Mouse (Mus musculus) G1E (cell line): ENCODE data around the gene D8Ertd738e. TPM values are rescaled to one million over a fixed set of nuclear protein-coding genes. Genes with fewer than 3 reads are reported as not detected.

Experiments
- ATAC-seq: 2 replicates; pipeline ENCODE4 v1.8.0; 2016; ENCODE audit warnings: mild to moderate bottlenecking; ENCODE audit not compliant: insufficient number of reproducible peaks, poor library complexity, low FRiP score, severe bottlenecking; ENCODE audit errors: extremely low read depth
- DNase-seq: peaks from one replicate; pipeline ENCODE4 v3.0.0; 2012; ENCODE audit warnings: low spot score
- H3K27me3 ChIP-seq: 2 replicates; pipeline ENCODE4 v1.6.1; 2012; ENCODE audit warnings: mild to moderate bottlenecking, low read length, inconsistent platforms; ENCODE audit not compliant: insufficient read depth
- H3K36me3 ChIP-seq: replicated peaks from 2 replicates; pipeline ENCODE3; 2012; ENCODE audit warnings: mild to moderate bottlenecking, inconsistent platforms
- H3K4me1 ChIP-seq: 2 replicates; pipeline ENCODE4 v1.6.1; 2012; ENCODE audit warnings: low read depth, low read length, inconsistent platforms, mixed read lengths; ENCODE audit not compliant: insufficient read depth
- H3K4me3 ChIP-seq: 2 replicates; pipeline ENCODE4 v1.5.1; 2012; ENCODE audit warnings: low read depth, mild to moderate bottlenecking, inconsistent platforms, low read length, moderate library complexity, mixed read lengths
- H3K9me3 ChIP-seq: replicated peaks from 2 replicates; pipeline ENCODE4 v1.6.1; 2012; ENCODE audit warnings: inconsistent platforms
- CTCF ChIP-seq: IDR thresholded peaks from 2 replicates; pipeline ENCODE4 v1.5.1; 2012; ENCODE audit warnings: low read depth, low read length, inconsistent platforms, mixed read lengths
- GATA1 ChIP-seq: IDR thresholded peaks from 2 replicates; pipeline ENCODE4 v1.6.1; 2012; ENCODE audit warnings: borderline replicate concordance, low read length, inconsistent platforms, mixed read lengths
- GATA2 ChIP-seq: IDR thresholded peaks from 2 replicates; pipeline ENCODE4 v1.6.1; 2012; ENCODE audit warnings: low read depth, low read length, inconsistent platforms, borderline replicate concordance
- POLR2AphosphoS5 ChIP-seq: IDR thresholded peaks from 2 replicates; pipeline ENCODE4 v1.6.1; 2012; ENCODE audit warnings: low read depth, low read length, inconsistent platforms; ENCODE audit not compliant: insufficient replicate concordance
- TAL1 ChIP-seq: conservative IDR thresholded peaks from 2 replicates; pipeline ENCODE4 v1.6.1; 2012; ENCODE audit warnings: low read depth, low read length, inconsistent platforms, mixed read lengths
- polyA plus RNA-seq: library from polyadenylated mRNA; stranded (reverse); fragments of >175 nt; gene quantifications from 2 replicates; pipeline ENCODE4 v1.2.3, GENCODE M21; 2012
- total RNA-seq, 2 experiments: library from RNA; stranded (forward) in 1 of 2; stranded (reverse) in 1 of 2; fragments of 200-1000 nt in 1 of 2; fragments of >200 nt in 1 of 2; fragmentation: Nextera tagmentation in 1 of 2; gene quantifications; 2 replicates each; pipeline ENCODE4 v1.2.3; 2014 to 2017

The D8Ertd738e gene
- total and polyA plus RNA-seq, 3 experiments = 132 to 291 (median 197) TPM

- TF ChIP-seq GATA1 (no peak), TAL1 (no peak), POLR2AphosphoS5 (0 out of 2 replicates have a peak, but pooled peaks have one; percentile 25)
- Histone ChIP-seq H3K36me3 (peaks cover 95% of the 10 kb centered on the region), H3K4me1 (peaks cover 47% of the 10 kb centered on the region), H3K9me3 (no peaks in the 10 kb centered on the region), H3K4me3 (no peak overlapping the region), H3K27me3 (no peaks in the 10 kb centered on the region)
- ATAC-seq (no peak), DNase-seq (no peak)
Measured at GRCm38 (mm10) chr8:84211881-84212563, 37.5 kb downstream of the D8Ertd738e start.

- no peak for DNase-seq
- Histone ChIP-seq H3K4me1 (peaks cover 52% of the 10 kb centered on the region), H3K27me3 (no peaks in the 10 kb centered on the region), H3K9me3 (no peaks in the 10 kb centered on the region), H3K36me3 (peaks cover 94% of the 10 kb centered on the region), H3K4me3 (no peak overlapping the region)
- TF ChIP-seq GATA2 (no peak), POLR2AphosphoS5 (no peak), TAL1 (no peak), GATA1 (no peak), CTCF (no peak)
- no peak for ATAC-seq
Measured at GRCm38 (mm10) chr8:84211202-84211601, 38.3 kb downstream of the D8Ertd738e start.

- Histone ChIP-seq H3K36me3 (peaks cover 94% of the 10 kb centered on the region), H3K4me1 (peaks cover 59% of the 10 kb centered on the region), H3K27me3 (no peaks in the 10 kb centered on the region), H3K4me3 (no peak overlapping the region), H3K9me3 (no peaks in the 10 kb centered on the region)
- ATAC-seq (no peak), DNase-seq (peak; percentile 58)
- TF ChIP-seq GATA1 (no peak), CTCF (peak; percentile 88)
Measured at GRCm38 (mm10) chr8:84210167-84210791, 39.2 kb downstream of the D8Ertd738e start.

- DNase-seq = no peak
Measured at GRCm38 (mm10) chr8:84208381-84209380, 40.8 kb downstream of the D8Ertd738e start.

GRCm38 (mm10) chr8:84207811-84208210 is 41.7 kb downstream of the D8Ertd738e start:
- DNase-seq = peak; percentile 89
- ATAC-seq = peak; percentile 60
- no peaks in the 10 kb centered on the region for H3K27me3 ChIP-seq
- H3K9me3 ChIP-seq = no peaks in the 10 kb centered on the region
- H3K4me3 ChIP-seq = peak overlapping the region; percentile 49; the same call in 1 of the 2 replicates
- H3K4me1 ChIP-seq = peaks cover 79% of the 10 kb centered on the region
- TF ChIP-seq TAL1 (no peak), GATA1 (no peak), GATA2 (no peak), CTCF (no peak), POLR2AphosphoS5 (no peak)
- peaks cover 91% of the 10 kb centered on the region for H3K36me3 ChIP-seq

More at GRCm38 (mm10) chr8:84208381-84209380, 40.8 kb downstream of the D8Ertd738e start:
- TF ChIP-seq TAL1 = no peak
- TF ChIP-seq GATA2 = no peak
- no peak for TF ChIP-seq GATA1
- no peak for ATAC-seq
- Histone ChIP-seq H3K36me3 (peaks cover 92% of the 10 kb centered on the region), H3K4me3 (peak overlapping the region; percentile 49; the same call in 1 of the 2 replicates), H3K9me3 (no peaks in the 10 kb centered on the region), H3K27me3 (no peaks in the 10 kb centered on the region), H3K4me1 (peaks cover 71% of the 10 kb centered on the region)

- H3K4me1 ChIP-seq = peaks cover 82% of the 10 kb centered on the region
- H3K27me3 ChIP-seq = no peaks in the 10 kb centered on the region
- no peak for ATAC-seq
- TF ChIP-seq POLR2AphosphoS5 = no peak
- TF ChIP-seq TAL1 = no peak
- no peak for TF ChIP-seq GATA2
- TF ChIP-seq GATA1 = no peak
- TF ChIP-seq CTCF = no peak
- H3K9me3 ChIP-seq = no peaks in the 10 kb centered on the region
- no peak overlapping the region for H3K4me3 ChIP-seq
- H3K36me3 ChIP-seq = peaks cover 91% of the 10 kb centered on the region
- DNase-seq = no peak
Measured at GRCm38 (mm10) chr8:84206666-84207065, 42.9 kb downstream of the D8Ertd738e start.
